Mouse (Mus musculus): ENCODE data around the gene Cotl1. TPM values are rescaled to one million over a fixed set of nuclear protein-coding genes. Genes with fewer than 3 reads are reported as not detected.

Cotl1 gene
- polyA plus RNA-seq, 1 experiment from 2014 or later: 92.3 TPM

- Histone ChIP-seq H3K4me1 (no peaks in the 10 kb centered on the region), H3K27ac (no peak overlapping the region), H3K4me3 (no peak overlapping the region), H3K4me2 (no peak overlapping the region), H3K27me3 (no peaks in the 10 kb centered on the region), H3K36me3 (ENCODE audit: poor library complexity, severe bottlenecking) (peaks cover 62% of the 10 kb centered on the region), H3K9ac (no peak overlapping the region), H3K9me3 (replicated peaks) (no peaks in the 10 kb centered on the region)
- no peak for ATAC-seq
- WGBS: 94% methylated on average over 11 of the region's 11 CpGs
These were observed 78.7 kb downstream of the Cotl1 start for GRCm38 (mm10) chr8:119761692-119762091.

Other genes starting within 250 kb of the Cotl1 start
- gene Taf1c, start 235.3 kb downstream of the Cotl1 start, polyA plus RNA-seq (2015; fragmentation: Nextera tagmentation; extraction: Ambion mirVana): 15.2 and 16.8 TPM in 2 replicates
- gene Adad2, start 227.8 kb downstream of the Cotl1 start, polyA plus RNA-seq (2015; fragmentation: Nextera tagmentation; extraction: Ambion mirVana): not detected in 2 replicates
- 0.17 TPM in 1 of 2 replicates, not detected in the other for gene Kcng4, start 204.9 kb downstream of the Cotl1 start, polyA plus RNA-seq (2015; fragmentation: Nextera tagmentation; extraction: Ambion mirVana)
- gene Wfdc1, start 174.2 kb downstream of the Cotl1 start, polyA plus RNA-seq (2015; fragmentation: Nextera tagmentation; extraction: Ambion mirVana): 0.76 and 1.7 TPM in 2 replicates
- gene Atp2c2, start 140.5 kb downstream of the Cotl1 start, polyA plus RNA-seq (2015; fragmentation: Nextera tagmentation; extraction: Ambion mirVana): not detected in 2 replicates
- gene Tldc1, start 62.1 kb downstream of the Cotl1 start, polyA plus RNA-seq (2015; fragmentation: Nextera tagmentation; extraction: Ambion mirVana): 11.6 and 14.4 TPM in 2 replicates
- 10.8 and 12.6 TPM in 2 replicates for gene Klhl36, start 21.7 kb upstream of the Cotl1 start, polyA plus RNA-seq (2015; fragmentation: Nextera tagmentation; extraction: Ambion mirVana)
- 133 and 161 TPM in 2 replicates for gene Usp10, start 69.8 kb upstream of the Cotl1 start, polyA plus RNA-seq (2015; fragmentation: Nextera tagmentation; extraction: Ambion mirVana)
- 5.6 and 13.1 TPM in 2 replicates for gene Gm20388, start 70.3 kb upstream of the Cotl1 start, polyA plus RNA-seq (2015; fragmentation: Nextera tagmentation; extraction: Ambion mirVana)
- gene Crispld2, start 151.9 kb upstream of the Cotl1 start, polyA plus RNA-seq (2015; fragmentation: Nextera tagmentation; extraction: Ambion mirVana): 0.72 and 0.90 TPM in 2 replicates

All from forebrain, embryonic 13.5 days (tissue).